Mouse (Mus musculus): Measurements from ENCODE around the gene Rac3. TPM values are rescaled to one million over a fixed set of nuclear protein-coding genes. Genes with fewer than 3 reads are reported as not detected.

Gene Rac3
- polyA plus RNA-seq (2014; fragmentation: Illumina TruSeq; extraction: RNeasy Lipid Tissue Mini Kit (QIAGEN cat#74804); ENCODE audit: insufficient read depth, low read depth, low replicate concordance), result 44.3 TPM

GRCm38 (mm10) chr11:120721124-120722066 lies at the start of gene Rac3:
Rac3 (plus strand) TSS chr11:120721470.

GRCm38 (mm10) chr11:120672687-120673593 lies 48.3 kb upstream of the Rac3 start, which contains the start of gene Aspscr1:
Aspscr1 (plus strand) TSS chr11:120672973.

GRCm38 (mm10) chr11:120713580-120714518 lies 7.4 kb upstream of the Rac3 start, which contains the start of the genes Cenpx and Lrrc45:
Cenpx (minus strand) TSS chr11:120713738.
Lrrc45 (plus strand) TSS chr11:120713925.

GRCm38 (mm10) chr11:120727169-120727527 lies 5.9 kb downstream of the Rac3 start, which contains the start of gene Dcxr:
Dcxr (minus strand) TSS chr11:120727281.

GRCm38 (mm10) chr11:120731858-120732680 lies 10.8 kb downstream of the Rac3 start, which contains the start of gene Cbr2:
Cbr2 (minus strand) TSS chr11:120732114.

GRCm38 (mm10) chr11:120762672-120763041 lies 41.4 kb downstream of the Rac3 start, which contains the start of gene Hmga1b:
Hmga1b (plus strand) TSS chr11:120762794.

Other genes with a start within 250 kb of the Rac3 start
- 65.4 TPM for gene Mrpl12, start 236.9 kb upstream of the Rac3 start, polyA plus RNA-seq (2014; fragmentation: Illumina TruSeq; extraction: RNeasy Lipid Tissue Mini Kit (QIAGEN cat#74804); ENCODE audit: insufficient read depth, low read depth, low replicate concordance)
- 42.5 TPM for gene Slc25a10, start 229.6 kb upstream of the Rac3 start, polyA plus RNA-seq (2014; fragmentation: Illumina TruSeq; extraction: RNeasy Lipid Tissue Mini Kit (QIAGEN cat#74804); ENCODE audit: insufficient read depth, low read depth, low replicate concordance)
- 0.15 TPM for gene Gcgr, start 190.8 kb upstream of the Rac3 start, polyA plus RNA-seq (2014; fragmentation: Illumina TruSeq; extraction: RNeasy Lipid Tissue Mini Kit (QIAGEN cat#74804); ENCODE audit: insufficient read depth, low read depth, low replicate concordance)
- 138 TPM for gene Mcrip1, start 171.7 kb upstream of the Rac3 start, polyA plus RNA-seq (2014; fragmentation: Illumina TruSeq; extraction: RNeasy Lipid Tissue Mini Kit (QIAGEN cat#74804); ENCODE audit: insufficient read depth, low read depth, low replicate concordance)
- gene Ppp1r27, start 170.3 kb upstream of the Rac3 start, polyA plus RNA-seq (2014; fragmentation: Illumina TruSeq; extraction: RNeasy Lipid Tissue Mini Kit (QIAGEN cat#74804); ENCODE audit: insufficient read depth, low read depth, low replicate concordance), result not detected
- 289 TPM for gene P4hb, start 148.2 kb upstream of the Rac3 start, polyA plus RNA-seq (2014; fragmentation: Illumina TruSeq; extraction: RNeasy Lipid Tissue Mini Kit (QIAGEN cat#74804); ENCODE audit: insufficient read depth, low read depth, low replicate concordance)
- gene Arhgdia, start 139.8 kb upstream of the Rac3 start, polyA plus RNA-seq (2014; fragmentation: Illumina TruSeq; extraction: RNeasy Lipid Tissue Mini Kit (QIAGEN cat#74804); ENCODE audit: insufficient read depth, low read depth, low replicate concordance), result 361 TPM
- 49.0 TPM for gene Alyref, start 123.1 kb upstream of the Rac3 start, polyA plus RNA-seq (2014; fragmentation: Illumina TruSeq; extraction: RNeasy Lipid Tissue Mini Kit (QIAGEN cat#74804); ENCODE audit: insufficient read depth, low read depth, low replicate concordance)
- gene Anapc11, start 123.0 kb upstream of the Rac3 start, polyA plus RNA-seq (2014; fragmentation: Illumina TruSeq; extraction: RNeasy Lipid Tissue Mini Kit (QIAGEN cat#74804); ENCODE audit: insufficient read depth, low read depth, low replicate concordance), result 82.6 TPM
- gene Npb, start 113.0 kb upstream of the Rac3 start, polyA plus RNA-seq (2014; fragmentation: Illumina TruSeq; extraction: RNeasy Lipid Tissue Mini Kit (QIAGEN cat#74804); ENCODE audit: insufficient read depth, low read depth, low replicate concordance), result 1.3 TPM
- gene Pcyt2, start 103.5 kb upstream of the Rac3 start, polyA plus RNA-seq (2014; fragmentation: Illumina TruSeq; extraction: RNeasy Lipid Tissue Mini Kit (QIAGEN cat#74804); ENCODE audit: insufficient read depth, low read depth, low replicate concordance), result 51.7 TPM
- gene Sirt7, start 96.2 kb upstream of the Rac3 start, polyA plus RNA-seq (2014; fragmentation: Illumina TruSeq; extraction: RNeasy Lipid Tissue Mini Kit (QIAGEN cat#74804); ENCODE audit: insufficient read depth, low read depth, low replicate concordance), result 39.1 TPM
- gene Mafg, start 87.9 kb upstream of the Rac3 start, polyA plus RNA-seq (2014; fragmentation: Illumina TruSeq; extraction: RNeasy Lipid Tissue Mini Kit (QIAGEN cat#74804); ENCODE audit: insufficient read depth, low read depth, low replicate concordance), result 17.0 TPM
- 1.4 TPM for gene Pycr1, start 77.7 kb upstream of the Rac3 start, polyA plus RNA-seq (2014; fragmentation: Illumina TruSeq; extraction: RNeasy Lipid Tissue Mini Kit (QIAGEN cat#74804); ENCODE audit: insufficient read depth, low read depth, low replicate concordance)
- 1.6 TPM for gene Myadml2, start 73.3 kb upstream of the Rac3 start, polyA plus RNA-seq (2014; fragmentation: Illumina TruSeq; extraction: RNeasy Lipid Tissue Mini Kit (QIAGEN cat#74804); ENCODE audit: insufficient read depth, low read depth, low replicate concordance)
- 8.1 TPM for gene Notum, start 60.3 kb upstream of the Rac3 start, polyA plus RNA-seq (2014; fragmentation: Illumina TruSeq; extraction: RNeasy Lipid Tissue Mini Kit (QIAGEN cat#74804); ENCODE audit: insufficient read depth, low read depth, low replicate concordance)
- 44.2 TPM for gene Aspscr1, start 48.5 kb upstream of the Rac3 start, polyA plus RNA-seq (2014; fragmentation: Illumina TruSeq; extraction: RNeasy Lipid Tissue Mini Kit (QIAGEN cat#74804); ENCODE audit: insufficient read depth, low read depth, low replicate concordance)
- 82.4 TPM for gene Cenpx, start 7.7 kb upstream of the Rac3 start, polyA plus RNA-seq (2014; fragmentation: Illumina TruSeq; extraction: RNeasy Lipid Tissue Mini Kit (QIAGEN cat#74804); ENCODE audit: insufficient read depth, low read depth, low replicate concordance)
- gene Lrrc45, start 7.5 kb upstream of the Rac3 start, polyA plus RNA-seq (2014; fragmentation: Illumina TruSeq; extraction: RNeasy Lipid Tissue Mini Kit (QIAGEN cat#74804); ENCODE audit: insufficient read depth, low read depth, low replicate concordance), result 15.4 TPM
- gene Dcxr, start 5.8 kb downstream of the Rac3 start, polyA plus RNA-seq (2014; fragmentation: Illumina TruSeq; extraction: RNeasy Lipid Tissue Mini Kit (QIAGEN cat#74804); ENCODE audit: insufficient read depth, low read depth, low replicate concordance), result 185 TPM
- 5,777 TPM for gene Cbr2, start 10.6 kb downstream of the Rac3 start, polyA plus RNA-seq (2014; fragmentation: Illumina TruSeq; extraction: RNeasy Lipid Tissue Mini Kit (QIAGEN cat#74804); ENCODE audit: insufficient read depth, low read depth, low replicate concordance)
- 0.87 TPM for gene Hmga1b, start 41.3 kb downstream of the Rac3 start, polyA plus RNA-seq (2014; fragmentation: Illumina TruSeq; extraction: RNeasy Lipid Tissue Mini Kit (QIAGEN cat#74804); ENCODE audit: insufficient read depth, low read depth, low replicate concordance)
- gene Rfng, start 62.7 kb downstream of the Rac3 start, polyA plus RNA-seq (2014; fragmentation: Illumina TruSeq; extraction: RNeasy Lipid Tissue Mini Kit (QIAGEN cat#74804); ENCODE audit: insufficient read depth, low read depth, low replicate concordance), result 18.4 TPM
- gene Gps1, start 62.8 kb downstream of the Rac3 start, polyA plus RNA-seq (2014; fragmentation: Illumina TruSeq; extraction: RNeasy Lipid Tissue Mini Kit (QIAGEN cat#74804); ENCODE audit: insufficient read depth, low read depth, low replicate concordance), result 62.0 TPM
- gene Dus1l, start 74.9 kb downstream of the Rac3 start, polyA plus RNA-seq (2014; fragmentation: Illumina TruSeq; extraction: RNeasy Lipid Tissue Mini Kit (QIAGEN cat#74804); ENCODE audit: insufficient read depth, low read depth, low replicate concordance), result 23.6 TPM
- 145 TPM for gene Fasn, start 103.1 kb downstream of the Rac3 start, polyA plus RNA-seq (2014; fragmentation: Illumina TruSeq; extraction: RNeasy Lipid Tissue Mini Kit (QIAGEN cat#74804); ENCODE audit: insufficient read depth, low read depth, low replicate concordance)
- gene Ccdc57, start 211.4 kb downstream of the Rac3 start, polyA plus RNA-seq (2014; fragmentation: Illumina TruSeq; extraction: RNeasy Lipid Tissue Mini Kit (QIAGEN cat#74804); ENCODE audit: insufficient read depth, low read depth, low replicate concordance), result 2.1 TPM
- 8.0 TPM for gene Slc16a3, start 227.0 kb downstream of the Rac3 start, polyA plus RNA-seq (2014; fragmentation: Illumina TruSeq; extraction: RNeasy Lipid Tissue Mini Kit (QIAGEN cat#74804); ENCODE audit: insufficient read depth, low read depth, low replicate concordance)